Mouse (Mus musculus) spleen, adult 2 months (tissue): ENCODE measurements around the gene Map4k2. TPM values are rescaled to one million over a fixed set of nuclear protein-coding genes. Genes with fewer than 3 reads are reported as not detected.

Source experiments
- DNase-seq, 2 experiments: peaks; one replicate each; pipeline versions ENCODE4 v3.0.0 to v3.0.0-alpha.2; 2012 to 2021; ENCODE audit warnings: low spot score in 2 of 2, low read depth in 1 of 2
- H3K27ac ChIP-seq: fragments of 200-500 bp; 2 replicates; pipeline ENCODE4 v1.5.1; 2012; ENCODE audit warnings: low read length, inconsistent platforms; ENCODE audit not compliant: insufficient read depth
- H3K27me3 ChIP-seq: fragments of 200-500 bp; 2 replicates; pipeline ENCODE4 v1.6.1; 2012; ENCODE audit warnings: mild to moderate bottlenecking, moderate library complexity, low read length, inconsistent platforms; ENCODE audit not compliant: control insufficient read depth, insufficient read depth
- H3K36me3 ChIP-seq: fragments of 200-500 bp; 2 replicates; pipeline ENCODE4 v1.6.1; 2012; ENCODE audit warnings: mild to moderate bottlenecking, low read length, inconsistent platforms; ENCODE audit not compliant: control insufficient read depth, insufficient read depth
- H3K4me1 ChIP-seq: fragments of 200-500 bp; 2 replicates; pipeline ENCODE4 v1.6.1; 2011; ENCODE audit warnings: inconsistent platforms; ENCODE audit not compliant: control insufficient read depth, insufficient read depth, insufficient read length
- H3K4me3 ChIP-seq: fragments of 200-500 bp; 2 replicates; pipeline ENCODE4 v1.5.1; 2011; ENCODE audit warnings: mild to moderate bottlenecking, inconsistent platforms; ENCODE audit not compliant: insufficient read depth, insufficient read length; ENCODE audit errors: extremely low read depth
- CTCF ChIP-seq: fragments of 200-500 bp; IDR thresholded peaks from 2 replicates; pipeline ENCODE4 v1.5.1; 2011; ENCODE audit warnings: mild to moderate bottlenecking, inconsistent platforms; ENCODE audit not compliant: insufficient read depth, insufficient read length, insufficient replicate concordance; ENCODE audit errors: extremely low read depth
- POLR2A ChIP-seq: fragments of 200-500 bp; IDR thresholded peaks from 2 replicates; pipeline ENCODE4 v1.6.1; 2011; ENCODE audit warnings: low read depth, low read length, inconsistent platforms
- whole genome bisulfite sequencing: fragments of 180-500 bp; shearing (Covaris S2); methylation state at CpG from one replicate; pipeline ENCODE4 v1.1.7; 2018; 5-methylcytosine and 5-hydroxymethylcytosine counted together
- polyA plus RNA-seq: library from polyadenylated mRNA; depleted of rRNA; stranded (reverse); fragments of >200 nt; gene quantifications from 2 replicates; pipeline ENCODE4 v1.2.3, GENCODE M21; 2012

The Map4k2 gene
- polyA plus RNA-seq, 1 experiment = 487 TPM

DNA sequence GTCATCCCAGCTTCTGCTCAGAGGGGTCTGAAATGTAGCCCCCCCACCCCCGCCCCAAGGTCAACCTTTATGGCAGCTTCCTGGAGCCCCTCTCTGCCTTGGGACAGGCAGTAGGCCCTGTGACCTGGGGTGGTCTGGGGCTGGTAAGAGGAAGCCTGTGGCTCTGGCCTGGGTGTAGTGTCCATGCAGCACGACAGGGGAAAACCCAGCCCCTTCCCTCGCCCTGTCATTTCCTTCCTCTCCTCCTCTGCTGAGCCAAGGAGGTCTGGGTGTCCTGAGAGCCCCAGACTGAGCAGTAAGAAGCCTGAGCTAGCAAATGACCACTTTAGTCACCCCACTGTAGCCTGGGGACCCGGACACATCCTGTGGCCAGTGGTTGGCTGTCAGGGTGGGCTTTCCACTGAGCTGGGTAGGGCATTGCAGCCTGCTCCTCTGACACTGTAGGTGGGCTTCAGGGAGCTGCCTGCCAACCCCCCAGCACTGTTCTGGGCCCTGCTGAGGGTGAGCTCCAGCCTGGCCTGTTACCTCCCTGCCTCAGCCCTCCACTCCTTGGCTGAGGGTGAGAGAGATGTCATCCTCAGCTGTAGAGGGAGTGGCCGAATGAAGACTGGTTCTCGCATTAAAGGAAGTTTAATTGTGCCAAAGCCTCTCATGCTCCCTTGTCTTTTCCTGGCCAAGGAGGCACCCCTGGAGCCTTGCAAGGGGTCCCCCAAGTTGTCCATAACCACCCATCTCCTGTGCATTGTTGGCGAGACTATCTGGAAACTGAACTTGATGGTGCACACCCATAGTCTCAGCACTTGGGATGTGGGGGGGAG, 41.3 kb upstream of the Map4k2 start:
- Histone ChIP-seq H3K36me3 (peaks cover 26% of the 10 kb centered on the region), H3K27ac (peak overlapping the region; percentile 53), H3K27me3 (no peaks in the 10 kb centered on the region), H3K4me3 (no peak overlapping the region), H3K4me1 (peaks cover 24% of the 10 kb centered on the region; the same call in 1 of the 2 replicates)
- no peak for TF ChIP-seq CTCF
- TF ChIP-seq POLR2A = no peak
- WGBS = 44% methylated on average over 7 of the region's 7 CpGs
- peak in 1 of 2 experiments; percentile 31 for DNase-seq

DNA sequence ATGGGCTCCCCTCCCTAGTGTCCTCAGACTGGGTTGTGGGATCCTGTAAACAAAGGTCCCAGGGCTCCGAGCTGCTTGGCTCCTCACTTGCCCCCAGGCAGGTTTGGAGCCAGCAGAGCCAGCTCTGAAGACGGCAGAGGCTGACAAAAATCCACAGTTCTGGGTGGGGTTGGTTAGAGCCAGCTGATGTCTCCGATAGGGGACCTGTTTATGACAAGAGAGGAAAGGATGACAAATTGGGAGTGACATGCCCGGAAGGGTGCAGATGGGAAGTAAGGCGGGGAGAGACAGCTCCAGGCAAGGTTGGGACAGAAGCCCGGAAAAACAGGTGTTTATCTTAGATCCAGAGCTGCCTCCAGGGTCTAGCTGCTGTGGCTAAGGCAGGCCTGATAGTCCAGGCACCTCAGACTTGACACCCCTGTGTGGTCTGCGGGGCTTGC, 40.5 kb upstream of the Map4k2 start:
- 62% methylated on average over 7 of the region's 7 CpGs for WGBS
- TF ChIP-seq CTCF = no peak
- no peak for TF ChIP-seq POLR2A
- H3K27ac ChIP-seq = peak overlapping the region; percentile 53

GRCm38 (mm10) chr19:6302114-6302513, 38.8 kb upstream of the Map4k2 start:
- Histone ChIP-seq H3K36me3 (peaks cover 11% of the 10 kb centered on the region), H3K4me3 (no peak overlapping the region), H3K27ac (no peak overlapping the region), H3K27me3 (no peaks in the 10 kb centered on the region), H3K4me1 (peaks cover 24% of the 10 kb centered on the region)
- 79% methylated on average over 5 of the region's 5 CpGs for WGBS
- no peak for DNase-seq
- TF ChIP-seq CTCF = no peak

More for the DNA sequence above, 40.5 kb upstream of the Map4k2 start:
- Histone ChIP-seq H3K4me1 (peaks cover 24% of the 10 kb centered on the region; the same call in 1 of the 2 replicates), H3K36me3 (peaks cover 20% of the 10 kb centered on the region), H3K4me3 (no peak overlapping the region), H3K27me3 (no peaks in the 10 kb centered on the region)
- DNase-seq = no peak

DNA sequence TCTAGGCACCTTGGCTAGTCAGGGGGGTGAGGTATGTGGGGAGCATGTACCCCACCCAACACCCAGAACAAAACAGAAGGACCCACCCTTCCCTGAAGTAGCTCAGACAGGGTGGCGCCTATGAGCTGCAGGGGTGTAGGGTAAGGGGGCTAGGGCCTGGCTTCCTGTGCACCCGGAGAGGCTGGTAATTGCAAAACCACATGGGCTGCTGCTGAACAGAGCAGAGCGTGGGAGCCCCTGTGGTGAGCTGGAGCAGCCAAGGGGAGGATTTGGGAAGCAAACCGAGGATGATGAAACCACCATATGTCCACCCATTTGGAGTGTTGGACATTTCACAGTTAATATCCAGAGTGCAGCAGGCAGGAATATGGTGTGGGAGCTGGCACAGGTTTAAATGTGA, 38.4 kb upstream of the Map4k2 start:
- H3K4me3 ChIP-seq = no peak overlapping the region
- H3K27ac ChIP-seq = peak overlapping the region; percentile 15; the same call in 1 of the 2 replicates
- H3K27me3 ChIP-seq = no peaks in the 10 kb centered on the region
- TF ChIP-seq POLR2A (no peak), CTCF (no peak)
- peaks cover 22% of the 10 kb centered on the region for H3K4me1 ChIP-seq
- H3K36me3 ChIP-seq = peaks cover 10% of the 10 kb centered on the region
- 15% methylated on average over 4 of the region's 4 CpGs for WGBS
- DNase-seq = no peak

- 87% methylated on average over 6 of the region's 6 CpGs for WGBS
- Histone ChIP-seq H3K4me3 (no peak overlapping the region), H3K27me3 (no peaks in the 10 kb centered on the region), H3K4me1 (peaks cover 16% of the 10 kb centered on the region), H3K36me3 (peaks cover 3% of the 10 kb centered on the region; the same call in 1 of the 2 replicates), H3K27ac (no peak overlapping the region; the same call in 1 of the 2 replicates)
- DNase-seq = no peak
- TF ChIP-seq POLR2A (no peak), CTCF (no peak)
Observed at GRCm38 (mm10) chr19:6303831-6304230, 37.1 kb upstream of the Map4k2 start.

DNA sequence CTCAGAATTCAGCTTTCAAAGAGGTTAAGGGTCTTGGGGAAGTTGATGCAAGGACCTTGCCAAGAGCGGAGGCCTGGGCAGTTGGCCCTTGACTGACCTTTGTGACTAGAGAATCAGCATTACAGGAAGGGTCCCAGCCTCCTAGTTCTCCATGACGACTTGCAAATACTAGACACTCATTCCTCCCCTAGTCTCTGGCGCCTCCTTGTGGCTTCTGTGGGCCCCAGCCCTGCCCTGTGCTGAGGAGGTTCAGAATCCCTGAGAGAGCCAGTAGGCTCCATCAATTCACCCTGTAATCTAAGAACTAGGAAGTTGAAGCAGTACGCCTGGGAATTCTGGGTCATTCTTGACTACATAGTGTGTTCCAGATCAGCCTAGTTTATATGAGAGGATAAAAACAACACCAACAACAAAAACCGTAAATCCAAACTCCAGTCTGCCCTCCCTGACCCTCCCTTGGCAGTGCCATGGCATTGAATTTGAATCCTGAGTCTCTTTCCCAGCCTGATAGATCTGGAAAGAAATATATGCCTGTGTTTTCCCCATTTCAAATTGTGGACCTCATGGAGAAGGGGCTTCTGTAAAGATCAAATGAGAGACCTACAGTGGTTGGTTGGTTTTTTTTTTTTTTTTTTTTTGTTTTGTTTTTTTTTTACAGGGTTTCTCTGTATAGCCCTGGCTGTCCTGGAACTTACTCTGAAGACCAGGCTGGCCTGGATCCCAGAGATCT, 36.0 kb upstream of the Map4k2 start:
- Histone ChIP-seq H3K36me3 (0 out of 2 replicates have a peak, but pooled peaks cover 1% of the 10 kb centered on the region), H3K27me3 (no peaks in the 10 kb centered on the region), H3K27ac (no peak overlapping the region), H3K4me3 (no peak overlapping the region), H3K4me1 (peaks cover 5% of the 10 kb centered on the region)
- 26% methylated on average over 5 of the region's 5 CpGs for WGBS
- DNase-seq = peak; percentile 71 to 90
- peak; percentile 97 for TF ChIP-seq CTCF
- no peak for TF ChIP-seq POLR2A
